Mouse (Mus musculus) lung, embryonic 14.5 days (tissue): ENCODE measurements around the gene Msi2. TPM values are rescaled to one million over a fixed set of nuclear protein-coding genes. Genes with fewer than 3 reads are reported as not detected.
A peak's percentile ranks its signal among the peaks of the same experiment; 100 is the strongest.

Source experiments
- ATAC-seq: fragments of 200-750 bp; cut with Nextera tagmentation; 2 replicates; pipeline ENCODE4 v1.8.0; 2017; ENCODE audit warnings: mild to moderate bottlenecking, moderate TSS enrichment, moderate library complexity; ENCODE audit not compliant: insufficient read depth
- DNase-seq: peaks from one replicate; pipeline ENCODE4 v3.0.0-alpha.2; 2015
- H3K27ac ChIP-seq: fragments of 300-500 bp; sonication (generic); 2 replicates; pipeline ENCODE4 v1.5.1; 2014; ENCODE audit warnings: low read depth, mild to moderate bottlenecking, moderate library complexity
- H3K27me3 ChIP-seq: fragments of 300-500 bp; sonication (generic); 2 replicates; pipeline ENCODE4 v1.6.1; 2014; ENCODE audit warnings: low read length, control low read depth; ENCODE audit not compliant: insufficient read depth
- H3K36me3 ChIP-seq: fragments of 300-500 bp; sonication (generic); 2 replicates; pipeline ENCODE4 v1.6.1; 2014; ENCODE audit warnings: control low read depth; ENCODE audit not compliant: insufficient read depth
- H3K4me1 ChIP-seq: fragments of 300-500 bp; sonication (generic); 2 replicates; pipeline ENCODE4 v1.6.1; 2014; ENCODE audit warnings: antibody characterized with exemption, control low read depth; ENCODE audit not compliant: insufficient read depth
- H3K4me2 ChIP-seq: fragments of 300-500 bp; sonication (generic); 2 replicates; pipeline ENCODE4 v1.6.1; 2014; ENCODE audit warnings: mild to moderate bottlenecking
- H3K4me3 ChIP-seq: fragments of 300-500 bp; sonication (generic); 2 replicates; pipeline ENCODE4 v1.5.1; 2014; ENCODE audit warnings: low read depth, low read length
- H3K9ac ChIP-seq: fragments of 300-500 bp; sonication (generic); 2 replicates; pipeline ENCODE4 v1.6.1; 2014
- H3K9me3 ChIP-seq: fragments of 300-500 bp; sonication (generic); 2 replicates; pipeline ENCODE4 v1.6.1; 2016; ENCODE audit warnings: low read depth, low read length, control low read depth
- CTCF ChIP-seq: IDR thresholded peaks from 2 replicates; pipeline ENCODE4 v1.5.1; 2016; ENCODE audit warnings: antibody characterized with exemption, low read depth
- WGBS: fragments of 180-500 bp; shearing (Covaris S2); extraction: QIAGEN DNeasy Blood & Tissue Kit; methylation state at CpG from one replicate; pipeline ENCODE4 v1.1.7; 2014; 5-methylcytosine and 5-hydroxymethylcytosine counted together
- polyA plus RNA-seq: library from polyadenylated mRNA; unstranded; fragments of >200 nt; fragmentation: Nextera tagmentation; extraction: Ambion mirVana; gene quantifications from 2 replicates; pipeline ENCODE4 v1.2.1, GENCODE M21; 2014

Gene Msi2
- polyA plus RNA-seq, 1 experiment from 2014 or later: 12.7 TPM

- Histone ChIP-seq H3K4me2 (no peak overlapping the region), H3K27me3 (no peaks in the 10 kb centered on the region), H3K4me3 (no peak overlapping the region), H3K27ac (no peak overlapping the region), H3K9ac (no peak overlapping the region), H3K9me3 (no peaks in the 10 kb centered on the region), H3K36me3 (peaks cover 7% of the 10 kb centered on the region; the same call in 1 of the 2 replicates), H3K4me1 (0 out of 2 replicates have a peak, but pooled peaks cover 4% of the 10 kb centered on the region)
- no peak for ATAC-seq
- no peak for TF ChIP-seq CTCF
- 25% methylated on average over 5 of the region's 5 CpGs for WGBS
- DNase-seq: peak; percentile 65
Measured at GRCm38 (mm10) chr11:88648407-88648806, 69.9 kb downstream of the Msi2 start.

GRCm38 (mm10) chr11:88646493-88646892 lies 71.8 kb downstream of the Msi2 start:
- H3K4me3 ChIP-seq: no peak overlapping the region
- 0 out of 2 replicates have a peak, but pooled peaks cover 4% of the 10 kb centered on the region for H3K4me1 ChIP-seq
- H3K36me3 ChIP-seq: peaks cover 3% of the 10 kb centered on the region; the same call in 1 of the 2 replicates
- no peaks in the 10 kb centered on the region for H3K27me3 ChIP-seq
- 82% methylated on average over 6 of the region's 6 CpGs for WGBS
- ATAC-seq (no peak), DNase-seq (no peak)
- no peaks in the 10 kb centered on the region for H3K9me3 ChIP-seq
- no peak for TF ChIP-seq CTCF
- no peak overlapping the region for H3K4me2 ChIP-seq
- H3K9ac ChIP-seq: no peak overlapping the region
- no peak overlapping the region for H3K27ac ChIP-seq

- TF ChIP-seq CTCF: no peak
- DNase-seq (no peak), ATAC-seq (no peak)
- Histone ChIP-seq H3K4me1 (0 out of 2 replicates have a peak, but pooled peaks cover 4% of the 10 kb centered on the region), H3K4me3 (no peak overlapping the region), H3K27me3 (no peaks in the 10 kb centered on the region), H3K9me3 (no peaks in the 10 kb centered on the region), H3K4me2 (no peak overlapping the region), H3K27ac (no peak overlapping the region), H3K9ac (no peak overlapping the region), H3K36me3 (peaks cover 3% of the 10 kb centered on the region; the same call in 1 of the 2 replicates)
- 79% methylated on average over 7 of the region's 7 CpGs for WGBS
Measured at GRCm38 (mm10) chr11:88645821-88646220, 72.5 kb downstream of the Msi2 start.

DNA sequence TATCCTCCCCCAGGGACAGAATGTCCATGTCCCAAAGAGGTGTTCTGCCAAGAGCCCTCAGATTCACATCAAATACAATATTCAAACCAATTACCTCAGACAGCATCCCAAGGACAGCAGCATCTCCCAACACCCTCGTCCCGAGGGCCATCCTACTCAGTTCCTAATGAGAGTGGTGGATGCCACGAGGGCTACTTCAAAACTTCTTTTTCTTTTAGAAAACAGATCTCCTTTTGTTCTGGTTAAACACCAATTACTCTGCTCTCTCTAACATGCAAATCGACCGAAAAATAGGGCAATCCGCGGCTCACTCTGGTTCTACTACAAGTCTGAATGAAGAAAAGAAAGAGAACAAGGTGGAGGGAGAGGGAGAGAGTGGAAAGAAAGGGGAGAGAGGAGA lies 73.6 kb downstream of the Msi2 start:
- Histone ChIP-seq H3K27ac (no peak overlapping the region), H3K4me2 (no peak overlapping the region), H3K9me3 (no peaks in the 10 kb centered on the region), H3K36me3 (peaks cover 3% of the 10 kb centered on the region; the same call in 1 of the 2 replicates), H3K4me3 (no peak overlapping the region), H3K9ac (no peak overlapping the region), H3K27me3 (no peaks in the 10 kb centered on the region), H3K4me1 (0 out of 2 replicates have a peak, but pooled peaks cover 4% of the 10 kb centered on the region)
- DNase-seq (no peak), ATAC-seq (no peak)
- 75% methylated on average over 7 of the region's 7 CpGs for WGBS
- no peak for TF ChIP-seq CTCF

DNA sequence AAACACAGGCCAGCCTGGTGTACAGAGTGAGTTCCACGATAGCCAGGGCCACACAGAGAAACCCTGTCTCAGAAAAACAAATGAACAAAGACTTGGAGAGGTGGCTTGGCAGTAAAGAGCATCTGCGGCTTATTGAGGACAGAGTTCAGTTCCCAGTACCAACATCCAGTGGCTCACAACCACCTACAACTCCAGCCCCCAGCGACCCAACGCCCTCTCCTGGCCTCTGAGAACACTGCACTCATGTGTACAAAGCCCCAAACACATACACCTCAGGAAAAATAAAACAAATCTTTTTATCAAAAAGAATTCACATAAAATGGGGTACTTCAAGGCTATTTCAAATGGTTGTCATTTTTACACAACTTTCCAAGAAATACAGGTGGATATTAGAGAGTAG lies 78.5 kb downstream of the Msi2 start:
- Histone ChIP-seq H3K36me3 (no peaks in the 10 kb centered on the region), H3K9ac (no peak overlapping the region), H3K4me2 (no peak overlapping the region), H3K9me3 (no peaks in the 10 kb centered on the region), H3K4me1 (no peaks in the 10 kb centered on the region), H3K27ac (no peak overlapping the region), H3K4me3 (no peak overlapping the region), H3K27me3 (no peaks in the 10 kb centered on the region)
- DNase-seq: no peak
- WGBS: 68% methylated on average over 4 of the region's 4 CpGs
- ATAC-seq: no peak
- peak; percentile 17; the same call in 1 of the 2 replicates for TF ChIP-seq CTCF

GRCm38 (mm10) chr11:88638936-88639542 lies 79.3 kb downstream of the Msi2 start:
- no peak for DNase-seq
- Histone ChIP-seq H3K36me3 (no peaks in the 10 kb centered on the region), H3K9ac (no peak overlapping the region), H3K27me3 (no peaks in the 10 kb centered on the region), H3K9me3 (no peaks in the 10 kb centered on the region), H3K4me2 (no peak overlapping the region), H3K27ac (no peak overlapping the region), H3K4me3 (no peak overlapping the region), H3K4me1 (no peaks in the 10 kb centered on the region)
- 87% methylated on average over 6 of the region's 6 CpGs for WGBS
- ATAC-seq: no peak
- no peak for TF ChIP-seq CTCF

DNA sequence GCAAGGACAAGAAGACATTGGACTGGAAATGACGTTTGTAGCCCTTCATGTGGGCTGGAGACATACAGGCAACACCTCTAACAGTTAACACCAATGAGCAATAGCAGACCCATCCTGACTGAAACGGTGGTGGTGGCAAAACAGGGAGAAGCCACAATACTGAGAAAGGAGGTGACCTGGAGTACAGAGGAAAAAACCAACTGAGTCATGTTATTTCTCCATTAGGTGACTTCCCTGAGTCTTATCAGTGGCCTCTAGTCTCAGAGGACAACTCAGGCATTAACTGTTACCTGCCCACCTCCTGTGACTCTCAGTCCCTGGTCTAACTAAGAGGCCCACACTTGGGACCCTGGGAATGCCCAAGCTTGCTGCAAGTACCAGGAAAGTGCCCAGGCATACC lies 80.1 kb downstream of the Msi2 start:
- no peak for TF ChIP-seq CTCF
- Histone ChIP-seq H3K4me1 (no peaks in the 10 kb centered on the region), H3K36me3 (no peaks in the 10 kb centered on the region), H3K4me3 (no peak overlapping the region), H3K9me3 (no peaks in the 10 kb centered on the region), H3K27me3 (no peaks in the 10 kb centered on the region), H3K4me2 (no peak overlapping the region), H3K27ac (no peak overlapping the region), H3K9ac (no peak overlapping the region)
- 69% methylated on average over 2 of the region's 2 CpGs for whole genome bisulfite sequencing
- DNase-seq (no peak), ATAC-seq (no peak)

- TF ChIP-seq CTCF: no peak
- WGBS: 86% methylated on average over 6 of the region's 6 CpGs
- H3K4me3 ChIP-seq: no peak overlapping the region
- no peaks in the 10 kb centered on the region for H3K36me3 ChIP-seq
- no peak for ATAC-seq
- H3K9me3 ChIP-seq: no peaks in the 10 kb centered on the region
- H3K4me2 ChIP-seq: no peak overlapping the region
- no peak overlapping the region for H3K27ac ChIP-seq
- no peaks in the 10 kb centered on the region for H3K4me1 ChIP-seq
- DNase-seq: no peak
- H3K9ac ChIP-seq: no peak overlapping the region
- no peaks in the 10 kb centered on the region for H3K27me3 ChIP-seq
Measured at GRCm38 (mm10) chr11:88636934-88637333, 81.4 kb downstream of the Msi2 start.
